Mouse (Mus musculus) retina, adult 2 months (tissue): Measurements from ENCODE around the gene Ift57.

Experiments used
- DNase-seq: peaks from one replicate; pipeline ENCODE4 v3.0.0-alpha.2; 2012; ENCODE audit warnings: low read depth, low spot score

The Ift57 gene

DNA sequence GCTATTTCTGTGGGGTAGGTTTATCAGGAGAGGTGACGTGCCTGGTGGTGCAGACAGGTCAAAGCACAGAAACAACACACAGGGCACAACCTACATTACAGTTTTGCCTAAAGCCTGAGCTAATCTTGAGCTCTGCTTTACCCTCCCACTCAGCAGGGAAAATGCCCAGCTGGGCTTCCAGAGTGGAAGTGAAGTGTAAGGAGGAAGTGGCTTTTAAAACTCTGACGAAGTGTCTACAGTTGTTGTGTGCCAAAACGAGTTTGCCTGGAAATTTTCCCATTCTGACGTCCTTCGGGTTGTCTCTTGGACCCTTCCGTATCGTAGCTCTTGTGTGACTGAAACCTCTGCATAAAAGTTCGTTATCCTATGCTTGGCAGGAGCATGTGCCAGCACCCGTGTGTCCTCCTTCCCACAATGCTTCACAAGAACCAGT, 93.4 kb downstream of the Ift57 start:
- DNase-seq, result no peak

DNA sequence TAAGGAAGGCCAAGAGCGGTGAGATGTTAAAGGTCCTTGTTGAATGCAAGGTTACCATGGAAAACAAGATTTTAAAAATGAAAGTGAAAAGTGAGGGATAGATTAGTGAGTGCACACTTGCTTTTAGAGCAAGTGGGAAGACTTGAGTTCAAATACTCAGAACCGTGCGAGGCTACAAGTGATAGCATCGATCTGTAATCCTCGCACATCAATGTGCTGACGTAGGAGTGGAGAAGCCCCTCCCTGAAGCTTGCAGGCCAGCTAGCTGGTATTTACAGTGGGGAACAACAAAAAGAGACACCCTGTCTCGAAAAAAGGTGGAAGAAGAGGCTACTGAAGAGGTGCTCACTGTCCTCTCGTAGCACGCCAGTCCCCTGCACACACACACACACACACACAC, 94.6 kb downstream of the Ift57 start:
- DNase-seq, result no peak

DNA sequence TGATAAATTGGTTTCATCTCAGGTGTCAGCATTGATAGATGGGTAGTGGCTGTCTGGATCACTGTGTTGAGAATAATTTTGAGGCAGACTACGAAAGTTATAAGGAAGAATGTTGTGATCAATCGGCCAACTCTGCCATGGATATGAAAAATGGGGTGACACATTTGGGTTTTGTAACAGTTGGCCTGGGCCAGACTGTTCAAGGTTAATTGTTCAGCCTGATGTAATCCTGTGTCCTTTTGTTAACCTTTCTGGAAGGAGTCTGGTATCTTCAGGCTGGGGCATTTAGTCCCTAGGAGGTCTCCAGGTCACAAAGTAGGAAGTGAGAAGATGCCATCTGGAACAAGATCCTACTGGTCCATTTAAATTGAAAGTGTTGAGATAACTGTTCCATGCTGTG, 97.2 kb downstream of the Ift57 start:
- DNase-seq, result no peak

DNA sequence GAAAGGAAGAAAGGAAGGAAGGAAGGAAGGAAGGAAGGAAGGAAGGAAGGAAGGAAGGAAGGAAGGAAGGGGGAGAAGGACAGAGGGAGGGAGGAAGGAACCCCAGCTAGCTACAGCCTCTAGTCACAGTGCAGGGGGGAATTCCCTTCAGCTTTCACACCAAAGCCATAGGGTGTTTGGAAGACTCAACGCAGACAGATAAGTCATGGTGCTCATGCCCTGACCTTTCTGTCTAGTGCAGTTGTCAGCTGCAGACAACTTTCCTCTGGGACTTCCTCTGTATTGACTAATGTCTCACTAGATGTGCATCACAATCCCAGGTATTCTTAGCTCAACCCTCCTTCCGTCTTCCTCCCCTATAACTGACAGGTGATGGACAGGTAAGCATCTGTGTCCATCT, 97.9 kb downstream of the Ift57 start:
- DNase-seq, result no peak

DNA sequence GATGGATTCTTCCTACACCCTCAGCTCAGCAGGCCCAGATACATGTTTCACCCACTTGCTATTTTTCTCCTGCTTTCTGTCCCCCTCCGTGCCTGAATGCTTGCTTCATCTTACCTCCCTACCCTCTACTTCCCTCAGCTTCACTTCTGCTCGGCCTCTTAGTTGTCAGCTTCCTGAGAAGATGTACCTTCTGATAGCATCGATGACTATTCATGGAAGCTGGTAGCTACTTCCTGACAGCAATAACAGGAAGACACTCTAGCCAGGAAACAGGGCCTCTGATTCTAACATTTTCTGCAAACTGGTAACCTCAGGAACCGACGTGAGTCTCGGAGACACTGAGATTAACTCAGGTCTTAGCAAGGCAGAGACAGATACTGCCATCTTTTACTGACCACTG, 99.8 kb downstream of the Ift57 start:
- DNase-seq, result no peak

DNA sequence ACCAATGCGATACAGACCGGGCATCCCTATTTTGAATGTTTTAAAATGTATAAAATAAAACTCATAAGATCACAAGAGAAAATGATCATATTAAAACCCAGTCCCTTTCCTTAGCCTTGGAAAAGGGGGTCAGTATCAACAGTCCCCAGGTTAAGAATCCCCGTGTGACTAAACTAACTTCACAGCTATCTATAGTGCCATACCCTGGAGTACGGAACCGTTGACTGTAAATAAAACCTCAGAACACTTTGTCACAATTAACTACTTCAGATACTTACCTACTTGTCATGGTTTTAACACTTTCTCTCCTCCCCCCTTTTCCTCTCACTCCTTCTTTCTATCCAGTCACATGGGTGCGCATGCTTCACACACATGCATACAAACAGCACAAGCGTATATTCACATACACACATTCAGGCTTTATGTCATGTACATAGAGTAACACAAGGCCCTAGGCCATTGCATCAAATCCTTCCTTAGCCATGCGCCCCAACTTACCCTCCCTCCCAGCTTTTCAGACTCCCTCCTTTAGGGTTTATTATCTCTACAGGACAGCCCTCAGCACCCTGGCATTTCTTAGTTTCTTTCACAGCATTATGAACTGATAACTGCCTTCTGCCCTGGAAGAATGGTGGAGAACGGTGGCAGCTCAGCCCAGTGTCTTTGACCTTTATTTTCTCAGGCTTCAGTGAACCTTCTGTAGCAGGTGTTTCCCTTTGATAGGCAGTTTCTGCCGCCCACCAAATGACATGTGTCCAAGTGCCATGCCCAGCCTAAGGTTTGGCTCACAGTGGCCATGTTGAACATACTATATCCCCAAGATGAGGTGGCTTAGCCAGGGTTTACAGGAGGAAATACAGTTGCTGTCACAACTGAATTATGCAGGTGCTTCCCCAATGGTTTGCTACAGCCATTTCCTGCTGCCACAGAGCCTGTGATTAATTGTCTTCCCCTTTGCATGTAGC, 100.8 kb downstream of the Ift57 start, which contains the start of gene Cd47:
Cd47 (plus strand) TSS at position 937 of the 965 bp plus-strand sequence.
- DNase-seq, result no peak

DNA sequence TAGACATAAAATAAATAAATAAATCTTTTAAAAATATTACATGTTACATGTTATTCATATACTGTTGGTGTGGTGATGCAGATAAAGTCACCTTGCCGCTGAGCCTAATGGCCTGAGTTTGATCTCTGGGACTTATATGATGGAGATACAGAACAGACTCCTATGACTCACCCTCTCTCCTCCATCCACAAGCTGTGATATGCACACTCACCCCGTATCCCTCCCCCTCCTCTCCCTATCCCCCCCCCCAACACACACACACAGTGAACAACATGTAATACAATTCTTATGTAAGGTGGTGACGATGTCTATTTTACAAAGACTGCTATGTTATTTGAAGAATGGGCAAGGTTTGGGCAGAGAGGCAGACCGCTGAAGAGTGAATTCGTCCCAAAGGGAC, 102.0 kb downstream of the Ift57 start:
- no peak for DNase-seq

DNA sequence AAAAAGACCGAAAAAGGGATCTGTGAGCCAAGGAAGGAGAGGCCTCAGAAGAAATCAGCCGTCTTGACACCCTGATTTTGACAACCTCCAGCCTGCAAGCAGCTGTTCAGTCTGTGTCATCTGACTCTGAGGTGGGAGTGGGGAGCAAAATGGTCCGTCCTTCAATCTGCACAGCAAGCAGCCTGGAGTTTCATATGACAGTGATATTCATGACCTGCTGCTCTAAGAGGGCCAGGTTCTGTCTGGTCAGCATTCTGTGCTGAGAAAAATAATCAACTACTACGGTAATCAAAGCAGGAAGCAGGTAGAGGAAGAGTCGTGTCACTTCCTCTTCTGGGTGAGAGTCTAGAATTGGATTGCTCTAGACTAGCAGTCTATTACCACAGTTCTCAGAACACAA, 102.4 kb downstream of the Ift57 start:
- DNase-seq, result no peak

DNA sequence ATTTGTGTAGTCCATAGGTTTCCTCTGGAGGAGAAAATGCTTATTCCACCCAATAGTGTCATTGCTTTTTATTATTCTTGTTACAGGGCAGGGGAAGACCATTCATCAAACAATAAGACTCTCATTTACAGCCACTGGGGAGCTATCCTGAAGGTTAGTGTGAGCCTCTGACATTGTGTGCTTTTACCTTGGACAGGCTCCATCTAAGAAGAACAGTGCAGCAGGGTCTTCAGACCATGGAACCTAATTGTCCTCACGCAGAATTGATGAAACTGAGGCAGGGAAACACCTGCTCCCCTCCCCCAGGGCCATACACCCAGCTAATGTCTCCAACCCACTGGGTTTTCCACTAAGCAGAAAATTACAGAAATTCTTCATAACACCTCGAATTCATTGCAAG, 104.0 kb downstream of the Ift57 start:
- no peak for DNase-seq

DNA sequence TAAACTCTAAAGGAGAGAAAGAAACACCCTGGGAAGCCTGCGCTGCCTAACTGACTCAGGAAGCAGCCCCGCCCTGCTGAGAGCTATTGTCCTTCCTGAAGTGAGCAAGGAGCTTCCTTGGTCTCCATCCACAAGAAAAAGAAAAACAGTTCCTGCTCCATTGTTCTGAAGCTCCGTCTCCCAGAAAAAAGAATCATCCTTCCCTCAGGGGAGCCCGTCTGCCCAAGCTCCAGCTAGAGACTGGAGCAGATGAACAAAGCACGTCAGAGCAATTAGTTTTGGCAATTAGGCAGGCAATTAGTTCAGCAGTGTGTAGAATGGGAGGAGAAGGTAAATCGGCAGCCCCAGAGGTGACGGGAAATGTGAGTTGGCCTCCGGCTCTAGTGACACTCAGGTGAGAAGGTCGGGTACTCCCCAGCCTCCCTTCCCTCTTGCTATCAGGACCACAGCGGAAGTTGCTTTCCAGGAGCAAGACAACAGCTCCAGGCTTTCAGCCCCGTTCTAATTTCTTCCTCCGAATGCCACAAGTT, 105.0 kb downstream of the Ift57 start:
- DNase-seq, result no peak

DNA sequence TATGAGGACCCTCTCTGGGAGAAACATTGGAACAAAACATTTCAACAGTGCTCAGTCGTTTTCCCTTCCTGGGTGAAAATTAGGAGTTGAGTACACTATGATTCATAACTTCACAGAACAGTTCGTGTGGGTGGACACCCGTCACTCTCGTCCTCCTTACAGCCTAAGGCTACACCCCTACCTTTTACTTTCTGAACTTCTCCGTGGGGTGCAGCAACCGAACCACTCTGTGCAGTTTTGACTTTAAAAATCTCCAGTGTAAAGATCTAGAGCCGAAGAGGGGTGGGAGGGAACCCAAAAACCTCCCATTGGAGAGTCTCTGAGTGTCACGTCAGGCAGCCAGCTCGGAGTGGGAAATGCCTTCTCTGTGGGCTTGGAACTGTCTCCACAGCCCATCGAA, 107.9 kb downstream of the Ift57 start:
- no peak for DNase-seq

DNA sequence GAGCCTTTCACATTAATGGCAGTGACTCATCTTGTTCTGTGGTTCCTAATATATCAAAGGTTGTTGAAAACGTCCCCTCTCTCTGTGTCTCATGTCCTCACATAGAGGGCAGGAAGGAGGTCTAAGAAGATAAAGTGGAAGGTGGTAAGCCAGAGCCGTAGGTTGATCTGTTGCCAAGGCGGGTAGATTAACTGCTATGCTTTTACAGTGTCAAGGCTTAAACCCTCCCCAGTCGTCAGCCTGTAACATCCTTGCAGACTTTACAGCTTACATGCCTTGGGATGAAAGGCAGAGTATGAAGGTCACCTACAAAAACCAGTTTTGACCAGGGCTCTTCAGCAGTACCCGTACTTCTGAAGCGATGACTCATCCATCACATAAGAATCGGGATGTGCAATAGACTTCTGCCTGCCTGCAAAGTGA, 108.4 kb downstream of the Ift57 start:
- DNase-seq, result peak; percentile 53

DNA sequence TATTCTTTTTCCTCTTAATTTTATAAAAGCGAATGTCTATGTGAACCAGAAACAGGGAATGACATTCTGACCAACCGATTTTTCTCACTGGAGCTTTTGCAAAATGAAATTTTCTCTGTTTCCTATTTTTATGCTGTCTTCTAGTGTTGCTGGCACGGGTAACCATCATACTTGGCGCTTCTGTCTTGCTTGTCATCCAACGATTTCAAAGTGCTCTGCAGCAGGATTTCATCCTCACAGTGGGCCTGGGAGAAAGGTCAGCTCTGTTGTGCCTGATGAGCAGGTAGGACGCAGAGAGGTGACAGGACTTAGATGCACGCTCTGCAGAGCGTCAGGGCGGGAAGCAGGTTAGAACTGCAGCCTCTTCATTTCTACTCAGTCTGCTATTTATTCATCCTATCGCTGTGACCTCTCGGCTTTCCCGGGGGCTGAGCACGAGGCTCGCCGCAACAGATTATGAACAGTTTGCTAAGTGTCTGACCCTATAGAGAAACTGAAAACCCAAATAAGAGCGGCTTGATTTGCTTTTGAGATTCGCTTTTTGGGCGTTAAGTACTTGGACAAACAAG, 108.9 kb downstream of the Ift57 start:
- DNase-seq, result no peak

DNA sequence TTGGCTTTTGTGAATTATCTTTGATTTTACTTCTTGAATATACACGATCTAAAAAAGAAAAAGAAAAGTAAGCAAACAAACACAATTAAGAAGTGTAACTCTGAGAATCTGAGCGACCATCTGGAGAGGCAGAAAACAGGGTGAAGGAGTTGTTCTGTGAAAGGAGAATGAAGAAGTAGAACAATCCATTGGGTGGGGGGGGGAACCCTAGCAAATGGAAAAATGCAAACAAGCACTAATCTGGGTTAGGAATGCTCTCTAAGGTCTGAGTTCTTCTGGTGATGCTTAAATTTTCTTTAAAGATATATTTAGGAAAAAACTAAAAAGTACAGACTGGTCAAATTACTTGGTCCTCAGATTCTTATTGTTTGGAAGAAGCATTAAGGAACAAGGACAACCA, 112.9 kb downstream of the Ift57 start:
- no peak for DNase-seq

DNA sequence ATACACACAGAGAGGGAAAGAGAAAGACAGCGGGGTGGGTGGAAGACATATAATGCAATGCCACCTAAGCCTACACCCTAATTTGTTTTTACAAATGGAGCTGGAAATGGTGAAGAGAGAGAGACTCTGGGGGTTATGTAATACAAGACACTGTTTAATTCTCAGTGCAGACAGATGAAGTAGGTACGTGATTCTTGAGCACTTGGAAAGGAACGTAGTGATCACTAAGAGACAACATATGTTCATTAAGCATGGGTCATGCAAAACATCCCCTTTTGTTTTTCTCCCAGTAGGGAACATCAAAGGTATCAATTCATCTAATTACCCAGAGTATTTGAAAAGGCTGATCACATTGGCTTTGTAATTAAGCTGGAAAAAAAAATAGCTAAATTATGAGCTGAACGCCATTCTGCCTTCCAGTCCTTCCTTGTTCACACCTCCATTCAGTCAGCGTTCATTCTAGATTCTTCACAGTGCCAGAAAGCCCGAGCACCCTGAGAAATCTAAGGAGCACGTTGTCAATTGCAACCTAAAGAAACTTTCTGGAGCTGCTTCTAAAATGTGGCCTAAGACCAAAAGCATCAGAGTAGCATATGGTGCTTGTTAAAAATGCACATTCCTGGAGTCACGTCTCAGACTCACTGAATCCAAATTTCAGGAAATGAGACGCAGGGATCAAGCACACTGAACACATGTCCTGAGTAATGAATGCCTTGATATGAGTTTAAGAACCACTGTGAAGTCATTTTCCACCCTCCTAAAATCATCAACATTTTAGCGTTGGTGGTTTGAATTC, 114.0 kb downstream of the Ift57 start:
- no peak for DNase-seq

DNA sequence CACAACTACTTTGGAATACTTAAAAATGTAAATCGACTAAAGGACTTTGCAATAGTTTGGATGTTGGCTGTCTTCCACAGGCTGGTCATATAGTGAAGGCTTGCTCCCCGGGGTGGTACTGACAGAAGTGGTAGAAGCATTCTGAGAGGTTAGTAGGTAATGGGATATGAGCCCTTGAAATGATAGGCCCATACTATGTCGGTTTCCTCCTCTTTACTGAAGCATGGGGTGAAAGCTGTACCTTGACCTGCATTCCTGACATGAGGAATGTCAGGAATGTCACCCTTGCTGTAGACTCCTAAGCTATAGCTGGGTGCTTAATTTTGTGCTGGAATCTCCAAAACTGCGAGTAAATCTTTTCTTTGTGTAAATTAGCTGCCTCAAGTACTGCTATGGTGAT, 115.4 kb downstream of the Ift57 start:
- DNase-seq, result no peak
